ENCODE assay signal across 11 mouse cellular contexts in genomic region chr4:57953796-57954195, GRCm38 (mm10). TPM values are rescaled to one million over a fixed set of nuclear protein-coding genes. Genes with fewer than 3 reads are reported as not detected.
A peak's percentile ranks its signal among the peaks of the same experiment; 100 is the strongest.
DNase-seq lines count a peak whose midpoint lies in the region; ATAC-seq and TF ChIP-seq lines count a peak whose summit lies in the region.
"Had no signal": no experiment of that assay in that cellular context is flagged by ENCODE, and none has a peak within 500 bp of the region (broad histone marks: within the 10 kb centered on the region; RNA-seq: fewer than 3 reads in every experiment).

No protein-coding gene starts in this region.

- DNase-seq in forebrain, postnatal 0 days, result no peak
- DNase-seq in intestine, embryonic 14.5 days (ENCODE audit: low spot score), result peak; percentile 50
- no peak for DNase-seq in adrenal gland, postnatal 4 days (ENCODE audit: low spot score in 2 of 2)
- DNase-seq in urinary bladder, postnatal 10 days (ENCODE audit: low spot score), result no peak
- DNase-seq in layer of hippocampus, adult 8-10 months (ENCODE audit: low spot score in 2 of 2), result no peak

- H3K9me3 ChIP-seq in forebrain, embryonic 12.5 days, result peaks cover 5% of the 10 kb centered on the region; the same call in 1 of the 2 replicates
- H3K9me3 ChIP-seq in forebrain, postnatal 0 days (ENCODE audit: low read length), result no peaks in the 10 kb centered on the region
- no peaks in the 10 kb centered on the region for H3K9me3 ChIP-seq in ES-Bruce4 (replicated peaks; ENCODE audit: control insufficient read depth, insufficient read depth, low read length, poor library complexity, severe bottlenecking)
- H3K9me3 ChIP-seq in intestine, embryonic 14.5 days (ENCODE audit: control insufficient read depth, low read length), result no peaks in the 10 kb centered on the region
- no peaks in the 10 kb centered on the region for H3K9me3 ChIP-seq in liver, embryonic 15.5 days (replicated peaks)

- H3K27ac ChIP-seq in forebrain, embryonic 12.5 days, result no peak overlapping the region
- H3K27ac ChIP-seq in forebrain, postnatal 0 days (ENCODE audit: low read depth, low read length), result no peak overlapping the region
- H3K27ac ChIP-seq in ES-Bruce4 (ENCODE audit: insufficient read depth, low read length), result no peak overlapping the region
- H3K27ac ChIP-seq in intestine, embryonic 14.5 days (ENCODE audit: low read depth), result no peak overlapping the region
- 0 out of 2 replicates have a peak overlapping the region, but pooled peaks have one; percentile 6 for H3K27ac ChIP-seq in liver, embryonic 15.5 days (replicated peaks)
- H3K27ac ChIP-seq: limb, embryonic 12.5 days had no signal

- H3K36me3 ChIP-seq in forebrain, embryonic 12.5 days (replicated peaks), result peaks cover 38% of the 10 kb centered on the region
- peaks cover 25% of the 10 kb centered on the region for H3K36me3 ChIP-seq in forebrain, postnatal 0 days (ENCODE audit: insufficient read depth)
- peaks cover 39% of the 10 kb centered on the region for H3K36me3 ChIP-seq in ES-Bruce4 (ENCODE audit: control insufficient read depth, insufficient read depth, low read length, poor library complexity, severe bottlenecking)
- H3K36me3 ChIP-seq in intestine, embryonic 14.5 days (ENCODE audit: control insufficient read depth, insufficient read depth, low read length), result peaks cover 36% of the 10 kb centered on the region
- H3K36me3 ChIP-seq in liver, embryonic 15.5 days (replicated peaks), result peaks cover 45% of the 10 kb centered on the region

- TF ChIP-seq POLR2A in ES-Bruce4 (IDR thresholded peaks at IDR 0.05; ENCODE audit: insufficient read depth, low read length), result no peak

- 89% methylated on average over 7 of the region's 7 CpGs for WGBS in forebrain, embryonic 12.5 days
- 92% methylated on average over 7 of the region's 7 CpGs for WGBS in forebrain, postnatal 0 days
- 88% methylated on average over 7 of the region's 7 CpGs for WGBS in intestine, embryonic 14.5 days
- WGBS in liver, embryonic 15.5 days (ENCODE audit: insufficient replicate concordance), result 83% methylated on average over 7 of the region's 7 CpGs

- ATAC-seq in forebrain, embryonic 12.5 days (ENCODE audit: low FRiP score), result no peak
- no peak for ATAC-seq in forebrain, postnatal 0 days
- no peak for ATAC-seq in intestine, embryonic 14.5 days (replicated peaks; ENCODE audit: low FRiP score, low TSS enrichment, low read depth)
- no peak for ATAC-seq in liver, embryonic 15.5 days (ENCODE audit: insufficient read depth)

- H3K4me3 ChIP-seq in forebrain, embryonic 12.5 days (replicated peaks), result no peak overlapping the region
- H3K4me3 ChIP-seq in forebrain, postnatal 0 days (ENCODE audit: low read depth, low read length), result no peak overlapping the region
- peak overlapping the region; percentile 24; the same call in 1 of the 2 replicates for H3K4me3 ChIP-seq in ES-Bruce4 (ENCODE audit: low read depth, low read length)
- H3K4me3 ChIP-seq in intestine, embryonic 14.5 days (ENCODE audit: low read depth, low read length), result no peak overlapping the region
- H3K4me3 ChIP-seq in liver, embryonic 15.5 days (replicated peaks), result peak overlapping the region; percentile 88; the same call in 1 of the 2 replicates

- TF ChIP-seq CTCF in forebrain, postnatal 0 days (IDR thresholded peaks at IDR 0.05; ENCODE audit: low read depth), result no peak
- TF ChIP-seq CTCF in ES-Bruce4 (IDR thresholded peaks at IDR 0.05; ENCODE audit: low read depth, low read length), result no peak

- peaks cover 28% of the 10 kb centered on the region for H3K4me1 ChIP-seq in forebrain, embryonic 12.5 days
- H3K4me1 ChIP-seq in forebrain, postnatal 0 days (ENCODE audit: insufficient read depth), result no peaks in the 10 kb centered on the region; the same call in 1 of the 2 replicates
- H3K4me1 ChIP-seq in ES-Bruce4 (ENCODE audit: control insufficient read depth, insufficient read depth, low read length), result peaks cover 2% of the 10 kb centered on the region
- peaks cover 20% of the 10 kb centered on the region for H3K4me1 ChIP-seq in intestine, embryonic 14.5 days (replicated peaks; ENCODE audit: control insufficient read depth, insufficient read depth, low read length)
- peaks cover 52% of the 10 kb centered on the region for H3K4me1 ChIP-seq in liver, embryonic 15.5 days (replicated peaks)

- H3K4me2 ChIP-seq in forebrain, embryonic 12.5 days, result peak overlapping the region; percentile 69; the same call in 1 of the 2 replicates
- no peak overlapping the region for H3K4me2 ChIP-seq in forebrain, postnatal 0 days (ENCODE audit: low read depth)
- H3K4me2 ChIP-seq in intestine, embryonic 14.5 days (ENCODE audit: low read length), result peak overlapping the region; percentile 86
- peak overlapping the region; percentile 93 for H3K4me2 ChIP-seq in liver, embryonic 15.5 days

- 0 out of 2 replicates have a peak, but pooled peaks cover 7% of the 10 kb centered on the region for H3K27me3 ChIP-seq in forebrain, embryonic 12.5 days
- no peaks in the 10 kb centered on the region for H3K27me3 ChIP-seq in forebrain, postnatal 0 days (ENCODE audit: insufficient read depth, low read length)
- H3K27me3 ChIP-seq in ES-Bruce4 (ENCODE audit: control insufficient read depth, insufficient read depth, low read length, poor library complexity, severe bottlenecking), result no peaks in the 10 kb centered on the region
- H3K27me3 ChIP-seq in intestine, embryonic 14.5 days (replicated peaks; ENCODE audit: control insufficient read depth, insufficient read depth, low read length), result no peaks in the 10 kb centered on the region
- H3K27me3 ChIP-seq in liver, embryonic 15.5 days, result peaks cover 6% of the 10 kb centered on the region; the same call in 1 of the 2 replicates
- H3K27me3 ChIP-seq: limb, embryonic 12.5 days had no signal

- no peak for TF ChIP-seq EP300 in ES-Bruce4 (IDR thresholded peaks at IDR 0.05; ENCODE audit: insufficient read depth, low read depth, low read length)

- no peak overlapping the region for H3K9ac ChIP-seq in forebrain, embryonic 12.5 days
- no peak overlapping the region for H3K9ac ChIP-seq in forebrain, postnatal 0 days
- H3K9ac ChIP-seq in ES-Bruce4 (ENCODE audit: low read depth, poor library complexity, severe bottlenecking), result peak overlapping the region; percentile 91
- H3K9ac ChIP-seq in intestine, embryonic 14.5 days (ENCODE audit: low read length), result no peak overlapping the region
- no peak overlapping the region for H3K9ac ChIP-seq in liver, embryonic 15.5 days
- H3K9ac ChIP-seq: limb, embryonic 12.5 days had no signal

RNA-seq across cellular contexts. Expression of gene Txn1, which starts 2.4 kb away (rescaled TPM):
- 379 and 381 TPM in 2 replicates for polyA plus RNA-seq in forebrain, embryonic 12.5 days (2016; fragmentation: Nextera tagmentation; extraction: Ambion mirVana)
- total RNA-seq in forebrain, postnatal 0 days (2014; rRNA removed), result 92.1 and 115 TPM in 2 replicates
- 340 and 365 TPM in 2 replicates for polyA plus RNA-seq in forebrain, postnatal 0 days (2015; fragmentation: Nextera tagmentation; extraction: Ambion mirVana)
- polyA plus RNA-seq in ES-Bruce4 (2011; ENCODE audit: insufficient read depth, insufficient read length, low read depth, missing spikeins), result 403 and 417 TPM in 2 replicates
- polyA plus RNA-seq in intestine, embryonic 14.5 days (2014; fragmentation: Nextera tagmentation; extraction: Ambion mirVana), result 551 and 575 TPM in 2 replicates
- polyA plus RNA-seq in liver, embryonic 15.5 days (2015; fragmentation: Nextera tagmentation; extraction: Ambion mirVana), result 183 and 207 TPM in 2 replicates
- total RNA-seq in adrenal gland, postnatal 4 days (2021), result 100 to 1,000 TPM; 263 to 266 TPM
- 10 to 100 TPM; 85.4 to 95.3 (median 92.5) TPM for total RNA-seq in layer of hippocampus, adult 8-10 months (2022)

RNA-seq across cellular contexts. Expression of gene D630039A03Rik, which starts 37.7 kb away (rescaled TPM):
- not detected in 2 replicates for polyA plus RNA-seq in forebrain, embryonic 12.5 days (2016; fragmentation: Nextera tagmentation; extraction: Ambion mirVana)
- 0.29 TPM in 1 of 2 replicates, not detected in the other for total RNA-seq in forebrain, postnatal 0 days (2014; rRNA removed)
- polyA plus RNA-seq in forebrain, postnatal 0 days (2015; fragmentation: Nextera tagmentation; extraction: Ambion mirVana), result not detected in 2 replicates
- polyA plus RNA-seq in ES-Bruce4 (2011; ENCODE audit: insufficient read depth, insufficient read length, low read depth, missing spikeins), result 2.0 and 2.5 TPM in 2 replicates
- 5.7 and 6.1 TPM in 2 replicates for polyA plus RNA-seq in intestine, embryonic 14.5 days (2014; fragmentation: Nextera tagmentation; extraction: Ambion mirVana)
- polyA plus RNA-seq in liver, embryonic 15.5 days (2015; fragmentation: Nextera tagmentation; extraction: Ambion mirVana), result 0.13 and 0.28 TPM in 2 replicates
- total RNA-seq in adrenal gland, postnatal 4 days (2021), result 10 to 100 TPM; 10.1 to 10.2 TPM
- under 1 TPM; 0.13 to 0.33 (median 0.20) TPM for total RNA-seq in layer of hippocampus, adult 8-10 months (2022)

RNA-seq across cellular contexts. Expression of gene Txndc8, which starts 55.1 kb away (rescaled TPM):
- not detected in 2 replicates for polyA plus RNA-seq in forebrain, embryonic 12.5 days (2016; fragmentation: Nextera tagmentation; extraction: Ambion mirVana)
- total RNA-seq in forebrain, postnatal 0 days (2014; rRNA removed), result not detected in 2 replicates
- not detected in 2 replicates for polyA plus RNA-seq in forebrain, postnatal 0 days (2015; fragmentation: Nextera tagmentation; extraction: Ambion mirVana)
- not detected in 2 replicates for polyA plus RNA-seq in ES-Bruce4 (2011; ENCODE audit: insufficient read depth, insufficient read length, low read depth, missing spikeins)
- polyA plus RNA-seq in intestine, embryonic 14.5 days (2014; fragmentation: Nextera tagmentation; extraction: Ambion mirVana), result not detected in 2 replicates
- not detected in 2 replicates for polyA plus RNA-seq in liver, embryonic 15.5 days (2015; fragmentation: Nextera tagmentation; extraction: Ambion mirVana)
- total RNA-seq in adrenal gland, postnatal 4 days (2021), result not detected
- total RNA-seq in layer of hippocampus, adult 8-10 months (2022), result not detected
- polyA plus RNA-seq: heart, embryonic 16.5 days; limb, embryonic 12.5 days; neural tube, embryonic 11.5 days had no signal

Comparison
In these comparisons a context has a peak if more than half of its experiments do, and no peak if none do; other contexts are left out.
1. H3K4me3 ChIP-seq: peak in ES-Bruce4 (single experiment) and liver, embryonic 15.5 days (single experiment); none in forebrain, embryonic 12.5 days (single experiment), forebrain, postnatal 0 days (single experiment) and intestine, embryonic 14.5 days (single experiment).